Mouse (Mus musculus): ENCODE data around the gene Sft2d2. TPM values are rescaled to one million over a fixed set of nuclear protein-coding genes. Genes with fewer than 3 reads are reported as not detected.

Sft2d2 gene
- polyA plus RNA-seq, 1 experiment from 2014 or later: 9.8 TPM

DNA sequence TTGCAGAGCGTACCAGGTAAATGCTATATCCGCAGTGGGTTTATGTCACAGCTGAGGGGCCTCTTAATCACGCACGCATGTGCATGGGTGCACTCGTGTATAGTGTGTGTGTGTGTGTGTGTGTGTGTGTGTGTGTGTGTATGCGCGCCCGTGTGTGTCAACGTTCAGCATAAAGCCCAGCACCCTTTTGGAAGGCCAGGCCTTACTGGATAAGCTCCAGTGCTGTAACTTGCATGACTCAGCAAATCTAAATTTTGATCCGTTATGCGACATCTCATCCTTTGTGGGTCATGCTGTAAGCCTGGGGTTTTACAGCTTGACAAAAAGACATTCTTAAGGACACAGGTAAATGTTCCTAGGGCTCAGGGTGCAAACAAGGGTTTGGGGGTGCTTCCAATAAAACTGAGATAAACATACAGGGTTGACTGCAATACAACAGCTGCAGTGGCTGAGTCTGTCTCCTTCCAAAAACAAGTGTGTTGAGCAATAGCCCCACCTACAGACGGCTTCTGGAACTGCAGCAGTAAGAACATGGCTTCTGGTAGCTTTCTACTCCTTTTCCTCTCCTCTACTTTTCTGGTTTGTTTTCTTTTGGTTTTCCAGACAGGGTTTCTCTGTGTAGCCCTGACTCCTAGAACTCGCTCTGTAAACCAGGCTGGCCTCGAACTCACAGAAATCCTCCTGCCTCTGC, 61.9 kb downstream of the Sft2d2 start:
- Histone ChIP-seq H3K27me3 (ENCODE audit: control insufficient read depth, insufficient read depth, low read depth, low read length) (no peaks in the 10 kb centered on the region), H3K36me3 (ENCODE audit: control insufficient read depth, insufficient read depth) (no peaks in the 10 kb centered on the region), H3K4me1 (ENCODE audit: control insufficient read depth, low read depth, low read length) (no peaks in the 10 kb centered on the region), H3K4me2 (ENCODE audit: low read depth, low read length) (no peak overlapping the region), H3K4me3 (ENCODE audit: low read depth, low read length) (no peak overlapping the region), H3K9me3 (replicated peaks; ENCODE audit: control insufficient read depth, low read length) (no peaks in the 10 kb centered on the region), H3K9ac (ENCODE audit: low read depth, low read length) (no peak overlapping the region), H3K27ac (ENCODE audit: low read length) (no peak overlapping the region)
- peak; percentile 72 for ATAC-seq (ENCODE audit: low read depth)
- 43% methylated on average over 14 of the region's 14 CpGs for WGBS (ENCODE audit: insufficient replicate concordance)

- ATAC-seq (ENCODE audit: low read depth): no peak
- Histone ChIP-seq H3K36me3 (ENCODE audit: control insufficient read depth, insufficient read depth) (no peaks in the 10 kb centered on the region), H3K4me3 (ENCODE audit: low read depth, low read length) (no peak overlapping the region), H3K27me3 (ENCODE audit: control insufficient read depth, insufficient read depth, low read depth, low read length) (no peaks in the 10 kb centered on the region), H3K4me1 (ENCODE audit: control insufficient read depth, low read depth, low read length) (no peaks in the 10 kb centered on the region), H3K9ac (ENCODE audit: low read depth, low read length) (no peak overlapping the region), H3K9me3 (replicated peaks; ENCODE audit: control insufficient read depth, low read length) (no peaks in the 10 kb centered on the region), H3K4me2 (ENCODE audit: low read depth, low read length) (no peak overlapping the region), H3K27ac (ENCODE audit: low read length) (no peak overlapping the region)
- WGBS (ENCODE audit: insufficient replicate concordance): 49% methylated on average over 5 of the region's 5 CpGs
Measured at GRCm38 (mm10) chr1:165129573-165129972, 64.7 kb downstream of the Sft2d2 start.

Other genes starting within 250 kb of the Sft2d2 start
- not detected in 2 replicates for gene Tbx19, start 33.7 kb downstream of the Sft2d2 start, polyA plus RNA-seq (2015; fragmentation: Nextera tagmentation; extraction: Ambion mirVana)
- 36.4 and 38.4 TPM in 2 replicates for gene Tiprl, start 42.6 kb upstream of the Sft2d2 start, polyA plus RNA-seq (2015; fragmentation: Nextera tagmentation; extraction: Ambion mirVana)
- 0.07 and 0.11 TPM in 2 replicates for gene Gpr161, start 101.4 kb upstream of the Sft2d2 start, polyA plus RNA-seq (2015; fragmentation: Nextera tagmentation; extraction: Ambion mirVana)

Measured in liver, embryonic 16.5 days (tissue).